Mouse (Mus musculus) neutrophil, adult 5-6 weeks (primary cell): ENCODE data around the gene Pgrmc2. TPM values are rescaled to one million over a fixed set of nuclear protein-coding genes. Genes with fewer than 3 reads are reported as not detected.

Source experiments
- ATAC-seq: fragments of 151-379, 151-347 bp; 2 replicates; pipeline ENCODE4 v1.8.0; 2017; ENCODE audit warnings: mild to moderate bottlenecking, moderate TSS enrichment; ENCODE audit not compliant: insufficient number of reproducible peaks, poor library complexity, low FRiP score, severe bottlenecking; ENCODE audit errors: extremely low read depth
- total RNA-seq: library from RNA; stranded (forward); fragments of 200-1000 nt; gene quantifications from 2 replicates; pipeline ENCODE4 v1.2.3, GENCODE M21; 2017

Pgrmc2 gene
- total RNA-seq, 1 experiment from 2014 or later: 11.8 TPM

- ATAC-seq: no peak
Observed at GRCm38 (mm10) chr3:41020687-41021086, 62.2 kb downstream of the Pgrmc2 start.

- no peak for ATAC-seq
Observed at GRCm38 (mm10) chr3:41018022-41018608, 64.7 kb downstream of the Pgrmc2 start.

Other genes starting within 250 kb of the Pgrmc2 start
- gene Mfsd8, start 236.2 kb downstream of the Pgrmc2 start, total RNA-seq: 7.9 and 9.1 TPM in 2 replicates
- gene Abhd18, start 236.1 kb downstream of the Pgrmc2 start, total RNA-seq: 12.5 and 13.0 TPM in 2 replicates
- 0.12 TPM in 1 of 2 replicates, not detected in the other for gene 1700034I23Rik, start 180.5 kb downstream of the Pgrmc2 start, total RNA-seq
- 26.5 and 35.8 TPM in 2 replicates for gene Larp1b, start 133.2 kb downstream of the Pgrmc2 start, total RNA-seq